Mouse (Mus musculus) CH12F3 (cell line): ENCODE data around the gene C1ql1.
"Not testable (repeated sequence)": the region's sequence is repeated elsewhere in the genome, so short reads cannot be mapped to it uniquely, and the experiment has no call there.

ENCODE experiments used
- in situ Hi-C: fragments of 300-500 bp; cut with MboI; formaldehyde crosslinking; loops from 2 replicates; pipeline ENCODE4 v1.14.3; 2020; ENCODE audit warnings: low sequenced_read_pairs

C1ql1 gene

DNA sequence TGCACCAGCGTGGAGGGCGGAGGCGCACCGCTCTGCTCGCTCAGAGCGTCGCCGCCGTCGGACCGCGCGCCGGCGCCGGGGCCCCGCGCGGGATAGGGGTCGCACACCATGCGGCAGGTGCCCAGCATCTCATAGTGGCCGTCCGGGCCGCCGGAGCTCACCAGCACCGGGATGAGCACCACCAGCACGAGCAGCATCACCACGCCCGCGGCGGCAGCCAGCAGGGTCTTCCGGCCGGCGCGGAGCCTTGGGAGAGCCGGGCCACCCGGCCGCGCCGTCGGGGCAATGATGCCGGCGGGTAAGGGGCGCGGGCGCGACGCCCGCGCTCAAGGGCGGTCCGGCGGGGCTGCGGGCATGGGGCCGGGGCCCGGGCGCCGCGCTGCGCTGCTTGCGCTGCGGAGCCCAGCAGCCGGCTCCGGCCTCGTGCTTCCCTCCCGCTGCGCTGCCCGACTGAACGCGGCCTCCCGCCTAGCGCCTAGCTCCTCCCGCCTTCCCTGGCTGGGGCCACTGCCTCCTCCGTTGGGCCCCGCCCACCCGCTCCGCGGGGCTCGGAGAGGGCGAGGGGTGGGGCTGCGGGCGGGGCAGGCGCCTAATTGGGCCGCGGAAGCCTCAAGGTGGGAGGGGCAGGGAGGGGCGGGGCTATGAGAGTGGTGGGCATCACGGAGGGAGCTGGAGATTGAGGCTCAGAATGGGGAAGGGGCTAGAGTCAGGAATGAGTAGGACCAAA lies at the start of gene C1ql1:
Gene C1ql1 (minus strand): TSS at position 424 of the 727 bp plus-strand sequence.
- in situ Hi-C loops, result no loop called here

DNA sequence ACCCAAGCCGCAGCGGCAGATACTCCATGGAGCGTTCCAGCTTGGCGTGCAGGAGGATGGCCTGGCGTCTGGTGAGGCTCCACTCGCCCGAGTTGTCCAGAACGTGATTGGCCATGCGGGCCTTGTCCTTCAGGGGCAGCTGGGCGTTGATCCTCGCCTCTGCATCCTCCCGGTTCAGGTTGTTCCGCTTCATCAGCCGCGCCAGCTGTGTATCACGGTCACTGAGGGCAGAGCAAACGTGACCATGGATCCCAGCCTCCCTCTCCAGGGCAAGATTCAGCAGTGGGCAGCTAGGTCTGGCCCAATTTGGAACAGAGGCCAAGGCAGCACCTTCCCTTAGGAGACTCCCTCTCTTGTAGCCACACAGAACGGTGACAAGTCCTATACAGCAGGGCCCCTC lies 48.5 kb upstream of the C1ql1 start:
- in situ Hi-C loops, result loop anchor here (5.0 kb wide), 1 partner anchor 98 kb away; no protein-coding TSS in a partner anchor

DNA sequence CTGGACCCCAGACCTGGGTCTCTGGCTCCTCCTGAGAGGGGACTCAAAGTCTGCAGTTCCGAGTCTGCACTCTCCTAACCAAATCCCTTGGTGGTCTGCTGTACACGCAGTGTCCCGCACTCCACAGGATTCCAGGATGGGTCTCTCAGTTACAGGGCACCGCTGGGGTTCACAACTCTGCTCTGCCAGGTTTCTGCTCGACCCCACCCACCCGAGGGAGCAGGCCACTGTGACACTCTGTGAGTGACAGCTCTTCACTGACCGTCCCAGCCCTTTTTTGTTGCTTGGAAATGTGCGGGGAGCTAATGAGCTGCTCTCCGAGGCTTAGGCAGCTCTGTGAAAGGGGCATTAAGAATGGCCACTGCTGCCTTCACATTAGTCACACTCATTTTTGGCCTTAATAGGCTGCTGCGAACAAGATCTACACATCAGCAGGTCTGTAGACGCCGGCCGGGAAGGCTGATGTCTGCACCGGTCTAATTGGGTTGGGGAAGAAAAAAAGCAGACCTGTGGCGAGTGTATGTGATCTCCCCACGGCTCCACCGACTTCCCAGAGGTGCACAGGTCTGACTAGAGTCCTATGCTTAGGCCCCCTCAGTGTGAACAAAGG lies 47.0 kb upstream of the C1ql1 start:
- in situ Hi-C loops, result loop anchor here (5.0 kb wide), 1 partner anchor 96 kb away; no protein-coding TSS in a partner anchor

DNA sequence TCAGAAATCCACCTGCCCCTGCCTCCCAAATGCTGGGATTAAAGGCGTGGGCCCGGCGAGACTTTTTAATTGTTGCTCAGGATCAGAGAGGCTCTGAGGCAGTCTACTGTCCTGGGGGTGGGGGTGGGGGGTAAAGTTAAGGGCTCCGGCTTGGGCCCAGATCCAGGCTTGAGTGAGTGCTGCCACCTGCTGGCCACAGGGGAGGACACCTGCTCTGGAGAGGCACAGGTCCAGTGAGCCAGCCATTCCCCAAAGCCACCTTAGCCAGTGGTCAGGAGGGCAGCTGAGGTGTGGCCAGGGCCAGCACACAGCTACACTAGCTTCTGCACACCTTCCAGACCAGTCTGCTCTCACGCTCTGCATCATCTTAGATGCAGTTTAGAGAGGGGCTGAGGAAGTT lies 46.5 kb upstream of the C1ql1 start:
- in situ Hi-C loops, result loop anchor here (5.0 kb wide), 1 partner anchor 96 kb away; no protein-coding TSS in a partner anchor

DNA sequence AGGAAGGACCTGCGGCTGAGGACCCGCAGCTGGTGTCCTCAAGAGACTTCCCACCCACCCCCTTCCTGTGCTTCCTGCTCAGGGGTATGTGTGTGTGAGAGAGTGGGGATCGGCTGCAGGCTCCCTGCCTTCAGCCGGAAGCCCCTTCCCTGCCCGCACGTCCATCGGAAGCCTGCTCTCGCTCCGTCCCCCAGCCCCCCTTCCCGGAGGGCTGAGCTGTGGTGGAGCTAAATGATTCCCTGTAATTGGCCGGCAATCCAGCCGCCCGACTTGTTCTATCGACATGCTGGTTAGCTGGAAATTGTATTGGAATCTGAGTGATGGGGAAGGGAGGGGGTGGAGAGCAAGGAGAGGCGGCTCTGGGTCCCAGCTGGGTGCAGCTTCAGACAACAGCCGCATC lies 45.2 kb upstream of the C1ql1 start:
- in situ Hi-C loops, result loop anchor here (5.0 kb wide), 1 partner anchor 94 kb away; no protein-coding TSS in a partner anchor

DNA sequence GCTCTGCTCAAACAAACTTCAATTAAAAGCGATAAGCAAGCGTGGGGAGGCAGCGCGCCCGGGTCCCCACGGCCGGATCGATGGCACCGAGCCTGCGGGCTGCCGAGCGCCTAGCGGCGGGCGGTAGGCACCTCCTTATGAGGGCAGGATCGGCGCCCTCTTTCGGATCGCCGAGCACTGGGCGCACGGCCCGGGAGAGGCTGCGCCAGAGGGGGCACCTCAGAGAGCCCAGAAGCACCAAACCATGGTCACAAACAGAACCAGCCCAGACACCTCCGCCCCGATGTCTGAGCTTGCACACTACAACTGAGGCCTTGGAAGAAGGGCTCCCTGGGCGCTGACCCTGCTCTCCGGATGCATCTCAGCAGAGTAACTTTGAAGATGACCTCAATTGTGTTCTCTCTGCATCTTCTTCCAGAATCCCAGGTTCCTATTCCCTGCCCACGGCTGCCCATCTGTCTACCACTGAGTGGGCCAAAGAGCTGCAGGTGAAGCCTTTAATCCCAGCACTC lies 43.7 kb upstream of the C1ql1 start:
- in situ Hi-C loops, result loop anchor here (5.0 kb wide), 1 partner anchor 93 kb away; no protein-coding TSS in a partner anchor

DNA sequence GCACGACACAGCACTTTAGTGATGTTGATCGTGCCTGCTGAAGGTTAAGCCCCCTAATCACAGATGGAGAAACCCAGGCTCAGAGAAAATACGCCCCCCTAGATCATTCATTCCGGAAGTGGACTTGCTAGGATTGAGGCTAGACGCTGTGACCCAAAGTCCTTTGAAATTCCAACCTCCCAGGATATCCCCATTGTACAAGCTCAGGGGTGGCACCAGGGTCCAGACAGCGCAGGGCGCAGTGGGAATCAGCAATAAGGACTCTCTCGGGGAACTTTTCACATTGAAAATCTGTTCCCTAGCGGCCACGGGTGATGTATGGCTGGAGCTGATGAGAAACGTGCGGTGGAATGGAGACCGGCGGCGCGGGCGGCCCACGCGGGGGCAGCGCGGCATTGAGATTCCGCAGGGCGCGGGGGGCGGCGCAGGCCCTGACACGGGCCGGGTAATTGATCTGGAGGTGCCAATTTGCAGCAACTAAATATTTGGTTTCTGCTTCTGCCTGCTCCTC lies 43.2 kb upstream of the C1ql1 start:
- in situ Hi-C loops, result loop anchor here (5.0 kb wide), 1 partner anchor 92 kb away; no protein-coding TSS in a partner anchor

DNA sequence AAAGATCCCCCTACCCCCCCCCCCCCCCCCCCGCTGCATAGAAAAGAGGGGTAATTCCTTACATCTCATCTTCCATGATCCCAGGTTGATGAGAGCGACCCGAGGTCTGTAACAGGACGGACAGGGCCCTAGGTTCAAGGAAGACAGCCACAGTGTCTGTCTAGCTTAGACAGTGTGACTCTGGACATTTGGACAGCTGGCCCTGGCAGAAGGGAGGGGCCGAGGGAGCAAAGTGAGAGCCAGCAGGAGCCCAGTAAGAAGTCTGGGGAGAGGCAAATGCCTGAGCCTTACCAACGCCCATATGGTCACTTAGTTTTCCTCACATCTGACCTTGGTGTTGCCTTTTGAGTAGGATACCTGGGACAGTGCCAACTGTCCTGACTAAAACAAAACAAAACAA lies 38.7 kb upstream of the C1ql1 start:
- in situ Hi-C loops, result no loop called here

DNA sequence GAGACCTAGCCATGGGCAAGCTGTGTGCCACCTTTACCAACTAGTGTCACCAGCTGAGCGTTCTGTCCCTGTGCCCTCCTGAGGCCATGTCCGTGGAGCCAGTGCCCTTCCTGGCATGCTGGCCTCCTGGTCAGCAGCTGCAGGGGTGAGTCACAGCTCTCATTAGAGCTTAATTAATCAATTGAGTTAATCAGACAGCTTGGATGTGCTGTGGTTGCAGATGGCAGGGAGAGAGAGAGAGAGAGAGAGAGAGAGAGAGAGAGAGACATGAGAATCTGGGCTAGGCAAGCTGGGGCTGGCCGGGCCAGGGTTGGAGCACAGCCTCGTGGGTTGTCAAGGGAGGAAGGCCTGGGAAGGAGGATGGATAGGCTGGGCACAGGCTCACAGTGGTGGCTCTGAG lies 38.1 kb upstream of the C1ql1 start:
- in situ Hi-C loops, result no loop called here

DNA sequence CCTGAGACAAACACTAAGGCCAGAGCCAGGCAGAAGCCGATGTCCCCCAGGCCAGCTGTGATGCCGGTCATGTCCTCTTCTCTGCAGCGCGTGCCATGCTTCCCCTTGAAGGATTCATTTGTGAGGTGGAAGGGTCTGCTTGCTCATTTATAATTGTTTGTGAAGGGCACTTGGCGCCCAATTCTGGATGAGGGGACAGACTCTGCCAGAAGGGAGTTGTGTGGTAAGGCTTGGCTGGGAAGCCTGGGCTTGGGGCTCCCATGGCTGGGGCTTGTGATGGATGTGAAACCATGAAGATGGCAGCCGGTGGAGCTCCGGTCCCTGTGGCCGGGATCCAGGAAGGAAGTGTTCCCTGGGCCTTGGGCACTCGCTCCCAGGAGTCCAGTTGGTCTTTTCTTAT lies 37.6 kb upstream of the C1ql1 start:
- in situ Hi-C loops, result no loop called here

DNA sequence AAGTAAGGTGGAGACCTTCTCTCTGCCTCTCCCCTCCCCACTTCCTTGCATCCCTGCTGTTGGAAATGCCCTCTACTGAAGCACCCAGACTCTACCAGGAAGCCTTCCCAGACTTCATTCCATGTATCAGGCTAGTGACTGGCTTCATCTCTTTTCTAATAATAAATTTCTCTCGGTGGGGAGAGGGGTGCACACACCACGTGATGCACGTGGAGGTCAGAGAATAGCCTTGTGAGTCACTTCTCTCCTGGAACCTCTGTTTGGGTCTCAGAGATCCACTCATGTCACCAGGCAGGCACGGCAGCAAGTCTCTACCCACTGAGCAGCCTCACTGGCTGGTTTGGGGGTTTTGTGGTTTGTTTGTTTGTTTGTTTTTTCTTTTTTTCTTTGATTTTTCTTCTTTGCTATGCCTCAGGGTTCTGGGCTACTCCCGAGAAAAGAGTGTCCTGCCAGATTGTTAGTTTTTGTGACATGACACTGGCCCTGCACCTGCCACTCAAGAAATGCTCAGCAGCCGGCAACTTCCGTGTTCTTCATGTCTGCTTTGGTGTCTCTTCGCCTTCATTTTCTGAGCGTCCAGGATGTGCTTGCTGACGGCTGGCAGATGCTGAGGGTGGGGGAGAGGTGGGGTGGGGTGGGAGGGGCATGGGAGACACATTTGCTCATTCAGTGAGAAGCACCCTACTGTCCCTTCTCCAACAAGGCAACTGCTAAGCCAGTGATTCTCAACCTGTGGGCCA lies 34.8 kb upstream of the C1ql1 start:
- in situ Hi-C loops, result no loop called here

DNA sequence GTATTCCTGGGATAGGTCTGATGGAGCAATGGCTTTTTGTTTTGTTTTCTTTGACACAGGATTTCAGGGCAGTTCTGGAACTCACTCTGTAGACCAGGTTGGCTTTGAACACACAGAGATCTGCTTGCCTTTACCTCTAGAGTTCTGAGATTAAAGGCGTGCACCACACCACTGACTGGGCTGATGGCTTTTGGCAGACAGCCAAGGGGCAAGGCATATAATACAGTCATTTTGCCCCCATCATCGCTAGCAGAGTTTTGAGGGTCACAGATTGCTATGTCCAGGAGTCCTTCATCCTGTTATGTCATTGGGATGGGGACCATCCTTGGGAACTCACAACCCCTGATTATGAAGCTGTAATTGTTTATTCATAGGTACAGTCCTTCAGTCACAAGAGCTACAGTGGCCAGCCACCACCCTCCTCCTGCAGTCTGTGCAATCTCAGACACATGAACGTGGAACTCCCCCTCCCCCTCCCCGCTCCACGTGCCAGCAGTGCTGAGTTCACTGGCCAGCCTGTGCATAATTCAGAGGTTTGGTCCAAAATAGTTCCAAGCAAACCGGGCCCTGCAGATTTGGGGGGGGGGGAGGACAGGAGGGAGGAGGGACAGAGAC lies 31.7 kb upstream of the C1ql1 start:
- in situ Hi-C loops, result no loop called here

DNA sequence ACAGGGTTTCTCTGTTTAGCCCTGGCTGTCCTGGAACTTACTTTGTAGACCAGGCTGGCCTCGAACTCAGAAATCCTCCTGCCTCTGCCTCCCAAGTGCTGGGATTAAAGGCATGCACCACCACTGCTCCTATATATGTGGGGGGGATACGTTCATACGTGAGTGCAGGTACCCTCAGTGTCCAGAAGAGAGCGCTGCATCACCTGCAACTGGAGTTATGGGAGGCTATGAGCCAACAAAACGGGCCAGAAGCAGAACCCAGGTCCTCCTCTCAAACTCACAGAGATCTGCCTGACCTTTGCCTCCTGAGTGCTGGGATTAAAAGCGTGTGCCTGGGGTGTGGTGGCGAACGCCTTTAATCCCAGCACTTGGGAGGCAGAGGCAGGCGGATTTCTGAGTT lies 29.5 kb upstream of the C1ql1 start:
- in situ Hi-C loops, result not testable (repeated sequence)

DNA sequence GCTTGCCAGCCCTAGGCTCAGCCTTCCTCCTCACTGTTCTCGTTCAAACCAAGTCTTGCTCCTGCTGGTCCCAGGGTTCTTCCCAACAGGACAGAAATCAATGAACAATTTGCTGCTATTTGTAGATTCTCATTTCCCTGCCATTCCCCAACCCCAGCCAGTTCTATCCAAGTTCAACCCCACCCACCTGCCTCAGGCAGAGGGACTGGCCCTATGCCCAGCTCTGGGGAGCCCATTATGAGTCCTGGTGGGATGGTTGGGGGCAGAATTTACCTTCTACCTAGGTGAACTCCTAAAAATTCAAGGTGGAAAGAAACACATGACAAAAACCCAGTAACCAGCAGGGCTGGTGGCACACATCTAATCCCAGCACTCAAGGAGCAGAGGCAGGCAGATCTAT lies 25.8 kb upstream of the C1ql1 start:
- in situ Hi-C loops, result no loop called here

DNA sequence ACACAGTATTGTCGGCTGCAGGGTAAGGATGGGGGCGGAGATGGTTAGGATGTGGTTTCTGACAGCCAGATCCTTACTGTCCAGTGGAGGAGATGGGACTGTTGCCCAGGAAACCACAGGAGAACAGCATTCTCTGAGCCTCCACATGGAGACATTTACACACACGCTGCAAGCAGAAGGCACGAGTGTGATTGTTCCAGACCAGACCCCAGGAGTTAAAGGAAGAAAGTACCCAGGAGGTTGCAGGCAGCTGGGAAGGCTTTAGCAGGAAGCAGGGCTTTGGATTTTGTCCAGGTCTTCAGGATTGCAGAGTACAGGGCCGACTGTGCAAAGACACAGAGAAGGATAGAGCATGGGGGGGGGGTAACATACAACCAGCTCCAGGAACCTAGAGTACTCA lies 25.1 kb upstream of the C1ql1 start:
- in situ Hi-C loops, result no loop called here

DNA sequence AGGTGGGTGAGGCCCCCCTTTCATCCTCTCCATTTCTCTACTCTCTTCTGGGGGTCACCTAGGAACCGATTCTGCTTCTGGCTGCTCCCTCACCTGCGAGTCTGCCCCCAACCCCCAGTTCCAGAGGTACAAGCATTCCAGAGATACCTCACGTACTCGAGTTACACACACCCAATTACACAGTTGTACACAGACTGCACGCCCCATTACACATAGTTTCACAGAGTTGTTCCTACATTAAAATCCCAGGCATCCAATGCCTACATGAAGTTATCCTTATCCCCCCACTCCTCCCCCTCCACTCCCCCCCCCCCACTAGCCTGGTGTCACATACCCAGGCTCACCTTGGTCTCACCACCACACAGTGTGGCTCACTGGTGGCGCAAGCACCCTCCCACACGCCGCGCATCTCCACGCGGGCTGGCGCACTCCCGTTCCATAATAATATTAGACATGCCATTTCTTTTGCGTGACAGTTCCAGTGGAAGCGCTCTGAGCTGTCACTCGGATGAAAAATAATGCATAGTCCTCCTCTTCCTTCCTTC lies 18.1 kb upstream of the C1ql1 start:
- in situ Hi-C loops, result no loop called here

DNA sequence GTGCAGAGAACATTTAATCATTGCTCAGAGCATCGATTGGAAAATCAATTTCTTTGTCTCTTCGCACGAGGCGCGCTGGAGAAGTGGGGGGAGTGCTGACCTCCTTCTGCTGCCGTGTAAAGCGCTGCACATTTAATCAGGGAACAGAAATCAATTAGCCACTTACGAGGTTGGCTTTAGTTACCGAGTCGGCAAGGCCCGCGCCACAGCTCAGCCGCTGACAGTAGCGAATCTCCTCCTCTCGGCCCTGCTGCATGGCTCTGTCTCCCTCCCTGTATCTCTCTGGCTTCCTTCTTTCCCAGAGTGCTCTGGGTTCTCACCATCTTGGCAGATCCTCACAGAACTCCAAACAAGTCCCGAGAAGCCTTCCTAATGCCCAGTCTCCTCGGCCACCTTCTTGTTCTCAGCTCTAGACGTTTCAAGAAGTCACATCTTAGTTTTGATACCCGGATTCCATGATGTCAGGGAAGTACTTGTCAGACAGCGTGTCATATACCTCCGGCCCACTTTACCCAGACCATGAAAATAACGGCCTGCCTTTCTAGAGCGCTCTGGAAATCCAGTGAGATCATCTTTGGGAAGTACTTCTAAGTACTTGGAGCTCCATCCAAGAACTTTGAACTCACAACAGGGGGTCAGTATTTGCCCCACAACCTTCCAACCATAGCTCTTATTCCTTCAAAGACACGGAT lies 17.5 kb upstream of the C1ql1 start:
- in situ Hi-C loops, result no loop called here

DNA sequence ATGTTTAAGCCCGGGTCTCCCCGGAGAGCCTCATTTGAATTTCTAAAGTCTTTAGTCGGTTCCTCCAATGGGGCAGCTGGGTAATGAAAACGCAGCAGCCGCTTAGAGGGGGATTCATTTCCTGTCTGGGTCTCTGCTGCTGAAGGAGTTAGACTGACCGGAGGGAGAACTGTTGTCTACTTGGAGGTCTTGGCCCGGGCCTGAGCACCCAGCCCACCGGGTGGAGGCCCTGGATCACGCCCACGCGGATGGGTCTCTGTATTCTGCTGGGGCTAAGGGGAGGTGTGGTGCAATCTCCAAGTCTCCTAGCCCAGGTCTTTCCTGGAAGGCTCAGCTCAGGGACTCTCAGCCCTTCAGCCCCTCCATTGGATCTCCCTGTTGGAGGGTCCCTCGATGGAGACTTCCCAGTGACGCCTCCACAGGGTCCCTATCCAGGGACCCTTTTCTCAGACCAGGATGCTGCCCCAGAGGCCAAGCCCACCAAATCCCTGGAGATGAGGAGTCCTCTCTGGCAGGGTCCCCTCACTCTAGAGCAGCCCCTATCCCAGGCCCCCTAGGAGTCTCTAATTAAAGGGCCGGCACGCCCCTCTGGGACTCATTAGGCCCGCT lies 16.9 kb upstream of the C1ql1 start:
- in situ Hi-C loops, result no loop called here

DNA sequence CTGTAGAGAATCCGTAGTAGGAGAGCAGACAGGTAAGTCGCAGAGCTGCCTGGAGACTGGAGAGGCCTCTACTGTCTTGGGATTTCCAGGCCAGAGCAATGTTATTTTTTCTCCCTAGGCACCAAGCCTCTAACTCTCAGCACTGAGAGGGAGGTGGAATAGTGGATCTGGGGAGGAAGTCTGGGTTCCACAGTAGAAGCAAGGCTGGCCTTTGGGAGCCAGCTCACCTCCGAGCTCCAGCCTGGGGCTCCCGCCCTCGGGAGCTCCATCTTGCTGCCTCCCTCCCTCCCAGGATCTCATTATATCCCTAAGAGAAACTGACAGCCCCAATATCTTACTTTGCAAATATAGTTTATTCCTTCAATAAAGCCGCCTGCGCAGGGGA lies 16.4 kb upstream of the C1ql1 start:
- in situ Hi-C loops, result no loop called here

DNA sequence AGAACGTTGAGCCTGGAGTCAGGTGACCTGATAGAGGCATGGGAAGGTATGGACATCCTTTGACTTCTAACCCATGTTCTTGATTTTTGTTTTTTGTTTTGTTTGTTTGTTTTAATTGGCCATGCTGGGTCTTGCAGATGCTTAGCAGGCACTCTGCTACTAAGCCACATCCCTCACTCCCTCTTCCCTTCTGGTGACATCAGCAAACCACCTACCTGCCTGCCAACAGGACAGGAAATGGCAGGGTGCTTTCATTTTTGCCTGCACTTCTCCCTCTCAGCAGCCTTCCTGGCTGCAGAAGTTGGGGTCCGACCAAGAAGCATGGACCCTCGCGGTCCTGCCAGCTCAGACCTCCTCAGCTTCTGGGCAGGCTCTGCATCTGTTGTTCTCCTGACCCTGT lies 14.6 kb upstream of the C1ql1 start:
- in situ Hi-C loops, result no loop called here
